Mouse (Mus musculus): Measurements from ENCODE around the gene Camk2d. TPM values are rescaled to one million over a fixed set of nuclear protein-coding genes. Genes with fewer than 3 reads are reported as not detected.

Gene Camk2d
- polyA plus RNA-seq, 1 experiment from 2014 or later, result 7.4 TPM

- Histone ChIP-seq H3K4me1 (ENCODE audit: insufficient read depth) (no peaks in the 10 kb centered on the region), H3K4me3 (ENCODE audit: low read depth, low read length) (no peak overlapping the region), H3K36me3 (replicated peaks; ENCODE audit: insufficient read depth, low read length) (no peaks in the 10 kb centered on the region), H3K9me3 (ENCODE audit: low read length) (no peaks in the 10 kb centered on the region), H3K4me2 (ENCODE audit: low read depth, low read length) (no peak overlapping the region), H3K27ac (ENCODE audit: low read depth) (no peak overlapping the region), H3K27me3 (ENCODE audit: insufficient read depth, low read length) (no peaks in the 10 kb centered on the region), H3K9ac (replicated peaks) (no peak overlapping the region)
- no peak for ATAC-seq
- DNase-seq, result no peak
- TF ChIP-seq CTCF (IDR thresholded peaks at IDR 0.05; ENCODE audit: low read depth) (no peak), EP300 (IDR thresholded peaks at IDR 0.05; ENCODE audit: low read depth) (no peak)
- WGBS (ENCODE audit: insufficient replicate concordance), result 66% methylated on average over 3 of the region's 3 CpGs
Measured at GRCm38 (mm10) chr3:126760608-126761007, 164.5 kb downstream of the Camk2d start.

GRCm38 (mm10) chr3:126764745-126765144, 168.6 kb downstream of the Camk2d start:
- ATAC-seq, result no peak
- no peak for DNase-seq
- no peaks in the 10 kb centered on the region for H3K9me3 ChIP-seq (ENCODE audit: low read length)
- no peaks in the 10 kb centered on the region for H3K27me3 ChIP-seq (ENCODE audit: insufficient read depth, low read length)
- no peaks in the 10 kb centered on the region for H3K4me1 ChIP-seq (ENCODE audit: insufficient read depth)
- no peak overlapping the region for H3K9ac ChIP-seq (replicated peaks)
- TF ChIP-seq CTCF (IDR thresholded peaks at IDR 0.05; ENCODE audit: low read depth), result no peak
- no peak for TF ChIP-seq EP300 (IDR thresholded peaks at IDR 0.05; ENCODE audit: low read depth)
- WGBS (ENCODE audit: insufficient replicate concordance), result 79% methylated on average over 4 of the region's 4 CpGs
- no peak overlapping the region for H3K27ac ChIP-seq (ENCODE audit: low read depth)
- H3K36me3 ChIP-seq (replicated peaks; ENCODE audit: insufficient read depth, low read length), result 0 out of 2 replicates have a peak, but pooled peaks cover 2% of the 10 kb centered on the region
- no peak overlapping the region for H3K4me3 ChIP-seq (ENCODE audit: low read depth, low read length)
- no peak overlapping the region for H3K4me2 ChIP-seq (ENCODE audit: low read depth, low read length)

GRCm38 (mm10) chr3:126770056-126770455, 174.0 kb downstream of the Camk2d start:
- WGBS (ENCODE audit: insufficient replicate concordance), result 19% methylated on average over 6 of the region's 6 CpGs
- Histone ChIP-seq H3K9ac (replicated peaks) (no peak overlapping the region), H3K4me1 (ENCODE audit: insufficient read depth) (no peaks in the 10 kb centered on the region), H3K36me3 (replicated peaks; ENCODE audit: insufficient read depth, low read length) (0 out of 2 replicates have a peak, but pooled peaks cover 2% of the 10 kb centered on the region), H3K9me3 (ENCODE audit: low read length) (no peaks in the 10 kb centered on the region), H3K4me3 (ENCODE audit: low read depth, low read length) (no peak overlapping the region), H3K27me3 (ENCODE audit: insufficient read depth, low read length) (no peaks in the 10 kb centered on the region), H3K27ac (ENCODE audit: low read depth) (no peak overlapping the region), H3K4me2 (ENCODE audit: low read depth, low read length) (no peak overlapping the region)
- no peak for ATAC-seq
- TF ChIP-seq EP300 (IDR thresholded peaks at IDR 0.05; ENCODE audit: low read depth) (no peak), CTCF (IDR thresholded peaks at IDR 0.05; ENCODE audit: low read depth) (no peak)
- no peak for DNase-seq

- Histone ChIP-seq H3K9me3 (ENCODE audit: low read length) (no peaks in the 10 kb centered on the region), H3K4me1 (ENCODE audit: insufficient read depth) (no peaks in the 10 kb centered on the region), H3K27ac (ENCODE audit: low read depth) (no peak overlapping the region), H3K36me3 (replicated peaks; ENCODE audit: insufficient read depth, low read length) (0 out of 2 replicates have a peak, but pooled peaks cover 2% of the 10 kb centered on the region), H3K4me3 (ENCODE audit: low read depth, low read length) (no peak overlapping the region), H3K9ac (replicated peaks) (no peak overlapping the region), H3K4me2 (ENCODE audit: low read depth, low read length) (no peak overlapping the region), H3K27me3 (ENCODE audit: insufficient read depth, low read length) (no peaks in the 10 kb centered on the region)
- WGBS (ENCODE audit: insufficient replicate concordance), result 82% methylated on average over 8 of the region's 8 CpGs
- TF ChIP-seq EP300 (IDR thresholded peaks at IDR 0.05; ENCODE audit: low read depth) (no peak), CTCF (IDR thresholded peaks at IDR 0.05; ENCODE audit: low read depth) (no peak)
- no peak for ATAC-seq
- no peak for DNase-seq
Measured at GRCm38 (mm10) chr3:126771032-126771431, 174.9 kb downstream of the Camk2d start.

DNA sequence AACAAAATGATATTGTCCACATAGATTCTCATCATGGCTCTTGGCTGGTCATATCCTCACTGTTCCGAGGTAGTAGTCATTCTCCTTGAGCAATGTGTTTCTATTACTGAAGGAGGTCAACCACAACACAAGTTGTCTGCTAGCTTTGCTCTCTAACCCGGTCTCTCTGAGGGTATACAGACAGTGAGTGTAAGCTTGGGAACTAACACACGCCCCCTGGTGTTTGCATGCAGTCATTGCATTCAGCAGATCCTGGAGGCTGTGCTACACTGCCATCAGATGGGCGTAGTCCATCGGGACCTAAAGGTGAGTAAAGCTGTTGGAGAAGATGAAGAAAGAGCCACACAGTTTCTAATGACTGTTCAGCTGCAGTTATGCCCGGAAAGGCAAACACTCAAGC, 175.4 kb downstream of the Camk2d start:
- no peak overlapping the region for H3K4me2 ChIP-seq (ENCODE audit: low read depth, low read length)
- peak; percentile 83 for ATAC-seq
- TF ChIP-seq EP300 (IDR thresholded peaks at IDR 0.05; ENCODE audit: low read depth) (no peak), CTCF (IDR thresholded peaks at IDR 0.05; ENCODE audit: low read depth) (peak; percentile 96)
- DNase-seq, result peak; percentile 73
- no peaks in the 10 kb centered on the region for H3K27me3 ChIP-seq (ENCODE audit: insufficient read depth, low read length)
- H3K4me1 ChIP-seq (ENCODE audit: insufficient read depth), result no peaks in the 10 kb centered on the region
- 0 out of 2 replicates have a peak, but pooled peaks cover 2% of the 10 kb centered on the region for H3K36me3 ChIP-seq (replicated peaks; ENCODE audit: insufficient read depth, low read length)
- no peaks in the 10 kb centered on the region for H3K9me3 ChIP-seq (ENCODE audit: low read length)
- H3K9ac ChIP-seq (replicated peaks), result no peak overlapping the region
- no peak overlapping the region for H3K4me3 ChIP-seq (ENCODE audit: low read depth, low read length)
- H3K27ac ChIP-seq (ENCODE audit: low read depth), result no peak overlapping the region
- WGBS (ENCODE audit: insufficient replicate concordance), result 20% methylated on average over 6 of the region's 6 CpGs

- Histone ChIP-seq H3K9ac (replicated peaks) (no peak overlapping the region), H3K4me2 (ENCODE audit: low read depth, low read length) (no peak overlapping the region), H3K4me1 (ENCODE audit: insufficient read depth) (no peaks in the 10 kb centered on the region), H3K4me3 (ENCODE audit: low read depth, low read length) (no peak overlapping the region), H3K9me3 (ENCODE audit: low read length) (no peaks in the 10 kb centered on the region), H3K27me3 (ENCODE audit: insufficient read depth, low read length) (no peaks in the 10 kb centered on the region), H3K27ac (ENCODE audit: low read depth) (no peak overlapping the region), H3K36me3 (replicated peaks; ENCODE audit: insufficient read depth, low read length) (no peaks in the 10 kb centered on the region)
- DNase-seq (no peak), ATAC-seq (no peak)
- no peak for TF ChIP-seq EP300 (IDR thresholded peaks at IDR 0.05; ENCODE audit: low read depth)
Measured at GRCm38 (mm10) chr3:126776001-126776400, 179.9 kb downstream of the Camk2d start.

GRCm38 (mm10) chr3:126777101-126777500, 181.0 kb downstream of the Camk2d start:
- no peaks in the 10 kb centered on the region for H3K4me1 ChIP-seq (ENCODE audit: insufficient read depth)
- no peak for TF ChIP-seq EP300 (IDR thresholded peaks at IDR 0.05; ENCODE audit: low read depth)
- no peak for TF ChIP-seq CTCF (IDR thresholded peaks at IDR 0.05; ENCODE audit: low read depth)
- no peak for ATAC-seq
- no peak overlapping the region for H3K4me2 ChIP-seq (ENCODE audit: low read depth, low read length)
- no peaks in the 10 kb centered on the region for H3K36me3 ChIP-seq (replicated peaks; ENCODE audit: insufficient read depth, low read length)
- no peak for DNase-seq
- no peaks in the 10 kb centered on the region for H3K27me3 ChIP-seq (ENCODE audit: insufficient read depth, low read length)
- H3K4me3 ChIP-seq (ENCODE audit: low read depth, low read length), result no peak overlapping the region
- no peak overlapping the region for H3K9ac ChIP-seq (replicated peaks)
- no peak overlapping the region for H3K27ac ChIP-seq (ENCODE audit: low read depth)
- 80% methylated on average over 9 of the region's 9 CpGs for WGBS (ENCODE audit: insufficient replicate concordance)
- no peaks in the 10 kb centered on the region for H3K9me3 ChIP-seq (ENCODE audit: low read length)

Data from liver, postnatal 0 days (tissue).